Mouse (Mus musculus): ENCODE data around the gene Spata2. TPM values are rescaled to one million over a fixed set of nuclear protein-coding genes. Genes with fewer than 3 reads are reported as not detected.

Gene Spata2
- polyA plus RNA-seq, 1 experiment from 2014 or later = 21.5 TPM

- Histone ChIP-seq H3K4me1 (no peaks in the 10 kb centered on the region), H3K9me3 (replicated peaks) (no peaks in the 10 kb centered on the region), H3K27me3 (ENCODE audit: low read depth, poor library complexity, severe bottlenecking) (no peaks in the 10 kb centered on the region), H3K4me3 (no peak overlapping the region), H3K27ac (no peak overlapping the region), H3K36me3 (peaks cover 89% of the 10 kb centered on the region)
- no peak for DNase-seq (ENCODE audit: low spot score)
- 86% methylated on average over 5 of the region's 5 CpGs for WGBS
Measured at GRCm38 (mm10) chr2:167467214-167467613, 25.5 kb downstream of the Spata2 start.

GRCm38 (mm10) chr2:167465951-167466350 is 26.7 kb downstream of the Spata2 start:
- no peaks in the 10 kb centered on the region for H3K9me3 ChIP-seq (replicated peaks)
- no peak overlapping the region for H3K4me3 ChIP-seq
- H3K36me3 ChIP-seq = peaks cover 89% of the 10 kb centered on the region
- 90% methylated on average over 3 of the region's 3 CpGs for WGBS
- H3K4me1 ChIP-seq = no peaks in the 10 kb centered on the region
- H3K27ac ChIP-seq = no peak overlapping the region
- H3K27me3 ChIP-seq (ENCODE audit: low read depth, poor library complexity, severe bottlenecking) = no peaks in the 10 kb centered on the region
- no peak for DNase-seq (ENCODE audit: low spot score)

- Histone ChIP-seq H3K27ac (no peak overlapping the region), H3K9me3 (replicated peaks) (no peaks in the 10 kb centered on the region), H3K4me1 (no peaks in the 10 kb centered on the region), H3K4me3 (no peak overlapping the region), H3K36me3 (peaks cover 89% of the 10 kb centered on the region), H3K27me3 (ENCODE audit: low read depth, poor library complexity, severe bottlenecking) (no peaks in the 10 kb centered on the region)
- no peak for DNase-seq (ENCODE audit: low spot score)
- 91% methylated on average over 5 of the region's 5 CpGs for WGBS
Measured at GRCm38 (mm10) chr2:167463802-167464201, 28.9 kb downstream of the Spata2 start.

- Histone ChIP-seq H3K9me3 (replicated peaks) (no peaks in the 10 kb centered on the region), H3K27ac (no peak overlapping the region), H3K4me1 (no peaks in the 10 kb centered on the region), H3K4me3 (no peak overlapping the region), H3K36me3 (peaks cover 90% of the 10 kb centered on the region), H3K27me3 (ENCODE audit: low read depth, poor library complexity, severe bottlenecking) (no peaks in the 10 kb centered on the region)
- DNase-seq (ENCODE audit: low spot score) = peak; percentile 70
- 58% methylated on average over 6 of the region's 6 CpGs for WGBS
Measured at GRCm38 (mm10) chr2:167462954-167463353, 29.7 kb downstream of the Spata2 start.

- Histone ChIP-seq H3K27me3 (ENCODE audit: low read depth, poor library complexity, severe bottlenecking) (no peaks in the 10 kb centered on the region), H3K9me3 (replicated peaks) (no peaks in the 10 kb centered on the region), H3K36me3 (peaks cover 88% of the 10 kb centered on the region), H3K4me1 (no peaks in the 10 kb centered on the region), H3K4me3 (no peak overlapping the region), H3K27ac (no peak overlapping the region)
- WGBS = 95% methylated on average over 6 of the region's 6 CpGs
- DNase-seq (ENCODE audit: low spot score) = no peak
Measured at GRCm38 (mm10) chr2:167459071-167459865, 33.4 kb downstream of the Spata2 start.

- Histone ChIP-seq H3K27ac (no peak overlapping the region), H3K27me3 (ENCODE audit: low read depth, poor library complexity, severe bottlenecking) (no peaks in the 10 kb centered on the region), H3K4me1 (no peaks in the 10 kb centered on the region), H3K4me3 (no peak overlapping the region), H3K36me3 (peaks cover 95% of the 10 kb centered on the region), H3K9me3 (replicated peaks) (no peaks in the 10 kb centered on the region)
- 91% methylated on average over 3 of the region's 3 CpGs for WGBS
- no peak for DNase-seq (ENCODE audit: low spot score)
Measured at GRCm38 (mm10) chr2:167458548-167458947, 34.1 kb downstream of the Spata2 start.

- H3K36me3 ChIP-seq = peaks cover 96% of the 10 kb centered on the region
- WGBS = 95% methylated on average over 9 of the region's 9 CpGs
- no peak overlapping the region for H3K4me3 ChIP-seq
Measured at GRCm38 (mm10) chr2:167457213-167457612, 35.5 kb downstream of the Spata2 start.

GRCm38 (mm10) chr2:167456361-167457020 is 36.2 kb downstream of the Spata2 start:
- H3K9me3 ChIP-seq (replicated peaks) = no peaks in the 10 kb centered on the region
- no peak overlapping the region for H3K27ac ChIP-seq
- H3K4me1 ChIP-seq = no peaks in the 10 kb centered on the region
- DNase-seq (ENCODE audit: low spot score) = no peak
- H3K4me3 ChIP-seq = no peak overlapping the region
- WGBS = 99% methylated on average over 5 of the region's 5 CpGs
- peaks cover 93% of the 10 kb centered on the region for H3K36me3 ChIP-seq
- no peaks in the 10 kb centered on the region for H3K27me3 ChIP-seq (ENCODE audit: low read depth, poor library complexity, severe bottlenecking)

More at GRCm38 (mm10) chr2:167457213-167457612, 35.5 kb downstream of the Spata2 start:
- no peak overlapping the region for H3K27ac ChIP-seq
- H3K27me3 ChIP-seq (ENCODE audit: low read depth, poor library complexity, severe bottlenecking) = no peaks in the 10 kb centered on the region
- no peaks in the 10 kb centered on the region for H3K4me1 ChIP-seq
- no peaks in the 10 kb centered on the region for H3K9me3 ChIP-seq (replicated peaks)
- DNase-seq (ENCODE audit: low spot score) = no peak

- H3K4me3 ChIP-seq = no peak overlapping the region
- no peak for DNase-seq (ENCODE audit: low spot score)
- no peak overlapping the region for H3K27ac ChIP-seq
- WGBS = 98% methylated on average over 3 of the region's 3 CpGs
- no peaks in the 10 kb centered on the region for H3K27me3 ChIP-seq (ENCODE audit: low read depth, poor library complexity, severe bottlenecking)
- H3K36me3 ChIP-seq = peaks cover 92% of the 10 kb centered on the region
- H3K4me1 ChIP-seq = no peaks in the 10 kb centered on the region
- H3K9me3 ChIP-seq (replicated peaks) = no peaks in the 10 kb centered on the region
Measured at GRCm38 (mm10) chr2:167453814-167454213, 38.9 kb downstream of the Spata2 start.

- no peaks in the 10 kb centered on the region for H3K4me1 ChIP-seq
- H3K27ac ChIP-seq = no peak overlapping the region; the same call in 1 of the 2 replicates
- DNase-seq (ENCODE audit: low spot score) = no peak
- 93% methylated on average over 8 of the region's 8 CpGs for WGBS
- H3K4me3 ChIP-seq = no peak overlapping the region
- no peaks in the 10 kb centered on the region for H3K9me3 ChIP-seq (replicated peaks)
- peaks cover 91% of the 10 kb centered on the region for H3K36me3 ChIP-seq
- H3K27me3 ChIP-seq (ENCODE audit: low read depth, poor library complexity, severe bottlenecking) = no peaks in the 10 kb centered on the region
Measured at GRCm38 (mm10) chr2:167450647-167451046, 42.0 kb downstream of the Spata2 start.

GRCm38 (mm10) chr2:167449331-167450275 is 43.1 kb downstream of the Spata2 start:
- H3K9me3 ChIP-seq (replicated peaks) = no peaks in the 10 kb centered on the region
- no peak overlapping the region for H3K4me3 ChIP-seq
- DNase-seq (ENCODE audit: low spot score) = no peak
- H3K36me3 ChIP-seq = peaks cover 92% of the 10 kb centered on the region
- no peaks in the 10 kb centered on the region for H3K4me1 ChIP-seq
- H3K27me3 ChIP-seq (ENCODE audit: low read depth, poor library complexity, severe bottlenecking) = no peaks in the 10 kb centered on the region
- whole genome bisulfite sequencing = 91% methylated on average over 21 of the region's 21 CpGs
- H3K27ac ChIP-seq = no peak overlapping the region

GRCm38 (mm10) chr2:167447629-167448028 is 45.1 kb downstream of the Spata2 start:
- peaks cover 92% of the 10 kb centered on the region for H3K36me3 ChIP-seq
- 87% methylated on average over 8 of the region's 8 CpGs for WGBS

More at GRCm38 (mm10) chr2:167447629-167448028, 45.1 kb downstream of the Spata2 start:
- Histone ChIP-seq H3K4me1 (no peaks in the 10 kb centered on the region), H3K27me3 (ENCODE audit: low read depth, poor library complexity, severe bottlenecking) (no peaks in the 10 kb centered on the region), H3K9me3 (replicated peaks) (no peaks in the 10 kb centered on the region), H3K4me3 (no peak overlapping the region), H3K27ac (no peak overlapping the region)
- DNase-seq (ENCODE audit: low spot score) = no peak

Measured in limb, embryonic 10.5 days (tissue).